Mouse (Mus musculus) forebrain, embryonic 14.5 days (tissue): Measurements from ENCODE around the gene Gm3285. TPM values are rescaled to one million over a fixed set of nuclear protein-coding genes. Genes with fewer than 3 reads are reported as not detected.
A peak's percentile ranks its signal among the peaks of the same experiment; 100 is the strongest.

Experiments
- ATAC-seq: fragments of 200-750 bp; cut with Nextera tagmentation; 2 replicates; pipeline ENCODE4 v1.8.0; 2017; ENCODE audit warnings: mild to moderate bottlenecking, moderate library complexity
- DNase-seq: peaks from one replicate; pipeline ENCODE4 v3.0.0-alpha.2; 2015; ENCODE audit warnings: low spot score
- H3K27ac ChIP-seq: fragments of 300-500 bp; sonication (generic); 2 replicates; pipeline ENCODE4 v1.5.1; 2014; ENCODE audit warnings: low read depth, mild to moderate bottlenecking, control low read depth, low read length, moderate library complexity
- H3K27me3 ChIP-seq: fragments of 300-500 bp; sonication (generic); replicated peaks from 2 replicates; pipeline ENCODE4 v1.6.1; 2014; ENCODE audit warnings: low read length, control low read depth, mixed read lengths; ENCODE audit not compliant: control insufficient read depth, insufficient read depth
- H3K36me3 ChIP-seq: fragments of 300-500 bp; sonication (generic); 2 replicates; pipeline ENCODE4 v1.6.1; 2014; ENCODE audit warnings: low read length, control low read depth; ENCODE audit not compliant: control insufficient read depth, insufficient read depth
- H3K4me1 ChIP-seq: fragments of 300-500 bp; sonication (generic); 2 replicates; pipeline ENCODE4 v1.6.1; 2014; ENCODE audit warnings: antibody characterized with exemption, low read length, control low read depth; ENCODE audit not compliant: control insufficient read depth, insufficient read depth
- H3K4me2 ChIP-seq: fragments of 300-500 bp; sonication (generic); 2 replicates; pipeline ENCODE4 v1.6.1; 2014; ENCODE audit warnings: mild to moderate bottlenecking, control low read depth, low read length
- H3K4me3 ChIP-seq: fragments of 300-500 bp; sonication (generic); 2 replicates; pipeline ENCODE4 v1.5.1; 2014; ENCODE audit warnings: low read depth, low read length, control low read depth
- H3K9ac ChIP-seq: fragments of 300-500 bp; sonication (generic); 2 replicates; pipeline ENCODE4 v1.6.1; 2014; ENCODE audit warnings: mild to moderate bottlenecking, low read length, control low read depth, moderate library complexity
- H3K9me3 ChIP-seq: fragments of 300-500 bp; sonication (generic); replicated peaks from 2 replicates; pipeline ENCODE4 v1.6.1; 2016; ENCODE audit warnings: low read length, control low read depth, mixed read lengths; ENCODE audit not compliant: control insufficient read depth
- WGBS: fragments of 180-500 bp; shearing (Covaris S2); extraction: QIAGEN DNeasy Blood & Tissue Kit; methylation state at CpG from one replicate; pipeline ENCODE4 v1.1.7; 2014; 5-methylcytosine and 5-hydroxymethylcytosine counted together
- polyA plus RNA-seq: library from polyadenylated mRNA; unstranded; fragments of >200 nt; fragmentation: Nextera tagmentation; extraction: Ambion mirVana; gene quantifications from 2 replicates; pipeline ENCODE4 v1.2.1, GENCODE M21; 2014

Gm3285 gene
- polyA plus RNA-seq, 1 experiment from 2014 or later, result not detected

- Histone ChIP-seq H3K9ac (no peak overlapping the region), H3K27ac (no peak overlapping the region), H3K27me3 (no peaks in the 10 kb centered on the region), H3K4me1 (no peaks in the 10 kb centered on the region), H3K4me2 (no peak overlapping the region), H3K36me3 (no peaks in the 10 kb centered on the region), H3K4me3 (no peak overlapping the region), H3K9me3 (peaks cover 5% of the 10 kb centered on the region; the same call in 1 of the 2 replicates)
- DNase-seq (no peak), ATAC-seq (no peak)
- 16% methylated on average over 2 of the region's 2 CpGs for WGBS
Measured at GRCm38 (mm10) chr10:77846961-77847360, 14.8 kb upstream of the Gm3285 start.

GRCm38 (mm10) chr10:77847538-77847937, 14.2 kb upstream of the Gm3285 start:
- Histone ChIP-seq H3K27me3 (no peaks in the 10 kb centered on the region), H3K9me3 (peaks cover 5% of the 10 kb centered on the region; the same call in 1 of the 2 replicates), H3K9ac (no peak overlapping the region), H3K4me3 (no peak overlapping the region), H3K36me3 (no peaks in the 10 kb centered on the region), H3K4me1 (no peaks in the 10 kb centered on the region), H3K27ac (no peak overlapping the region), H3K4me2 (no peak overlapping the region)
- 82% methylated on average over 2 of the region's 2 CpGs for WGBS
- DNase-seq, result no peak
- no peak for ATAC-seq

GRCm38 (mm10) chr10:77852559-77852958, 9.2 kb upstream of the Gm3285 start, which contains the start of gene Gm10318:
Gm10318 (plus strand) TSS chr10:77852859.
- WGBS, result 65% methylated on average over 9 of the region's 9 CpGs
- no peak within 1 kb of the TSS for H3K4me2 ChIP-seq
- no peaks in the 10 kb centered on the region for H3K36me3 ChIP-seq
- H3K9me3 ChIP-seq, result no peaks in the 10 kb centered on the region
- no peaks in the 10 kb centered on the region for H3K27me3 ChIP-seq
- DNase-seq (no peak), ATAC-seq (no peak)
- no peak within 1 kb of the TSS for H3K9ac ChIP-seq
- H3K4me1 ChIP-seq, result no peaks in the 10 kb centered on the region
- no peak within 1 kb of the TSS; the same call in 1 of the 2 replicates for H3K27ac ChIP-seq
- no peak within 1 kb of the TSS for H3K4me3 ChIP-seq

GRCm38 (mm10) chr10:77864067-77864761, 2.4 kb downstream of the Gm3285 start:
- no peaks in the 10 kb centered on the region for H3K9me3 ChIP-seq
- DNase-seq, result peak; percentile 11
- H3K27me3 ChIP-seq, result no peaks in the 10 kb centered on the region
- H3K4me2 ChIP-seq, result peak overlapping the region; percentile 24
- WGBS, result 44% methylated on average over 14 of the region's 14 CpGs
- no peak overlapping the region for H3K9ac ChIP-seq
- H3K27ac ChIP-seq, result no peak overlapping the region
- ATAC-seq, result peak; percentile 55
- no peaks in the 10 kb centered on the region for H3K36me3 ChIP-seq
- H3K4me1 ChIP-seq, result no peaks in the 10 kb centered on the region
- H3K4me3 ChIP-seq, result no peak overlapping the region

- ATAC-seq (no peak), DNase-seq (no peak)
- 34% methylated on average over 11 of the region's 11 CpGs for WGBS
- H3K27ac ChIP-seq, result no peak overlapping the region
- no peaks in the 10 kb centered on the region for H3K36me3 ChIP-seq
- no peaks in the 10 kb centered on the region for H3K9me3 ChIP-seq
- H3K9ac ChIP-seq, result no peak overlapping the region
- no peaks in the 10 kb centered on the region for H3K4me1 ChIP-seq
- H3K4me3 ChIP-seq, result no peak overlapping the region
- H3K27me3 ChIP-seq, result no peaks in the 10 kb centered on the region
- H3K4me2 ChIP-seq, result peak overlapping the region; percentile 24
Measured at GRCm38 (mm10) chr10:77864762-77865143, 3.0 kb downstream of the Gm3285 start.

- 54% methylated on average over 1 of the region's 1 CpGs for WGBS
- ATAC-seq (no peak), DNase-seq (no peak)
- Histone ChIP-seq H3K9me3 (no peaks in the 10 kb centered on the region), H3K9ac (no peak overlapping the region), H3K36me3 (no peaks in the 10 kb centered on the region), H3K27ac (no peak overlapping the region), H3K4me1 (no peaks in the 10 kb centered on the region), H3K4me2 (no peak overlapping the region), H3K27me3 (no peaks in the 10 kb centered on the region), H3K4me3 (no peak overlapping the region)
Measured at GRCm38 (mm10) chr10:77867546-77867945, 5.8 kb downstream of the Gm3285 start.

- no peak for DNase-seq
- no peak overlapping the region for H3K27ac ChIP-seq
- no peaks in the 10 kb centered on the region for H3K36me3 ChIP-seq
- H3K4me3 ChIP-seq, result no peak overlapping the region
- H3K27me3 ChIP-seq, result no peaks in the 10 kb centered on the region
- H3K9me3 ChIP-seq, result no peaks in the 10 kb centered on the region
- H3K4me2 ChIP-seq, result no peak overlapping the region
- no peak overlapping the region for H3K9ac ChIP-seq
- no peak for ATAC-seq
- 88% methylated on average over 7 of the region's 7 CpGs for WGBS
- H3K4me1 ChIP-seq, result no peaks in the 10 kb centered on the region
Measured at GRCm38 (mm10) chr10:77869651-77870050, 7.9 kb downstream of the Gm3285 start.

GRCm38 (mm10) chr10:77878985-77879384, 17.2 kb downstream of the Gm3285 start:
- H3K9ac ChIP-seq, result no peak overlapping the region
- H3K4me1 ChIP-seq, result no peaks in the 10 kb centered on the region
- H3K9me3 ChIP-seq, result no peaks in the 10 kb centered on the region
- no peak overlapping the region for H3K4me2 ChIP-seq
- no peak for ATAC-seq
- 64% methylated on average over 6 of the region's 6 CpGs for WGBS
- no peaks in the 10 kb centered on the region for H3K27me3 ChIP-seq
- no peaks in the 10 kb centered on the region for H3K36me3 ChIP-seq
- no peak for DNase-seq
- no peak overlapping the region for H3K27ac ChIP-seq
- H3K4me3 ChIP-seq, result no peak overlapping the region

- WGBS, result 87% methylated on average over 3 of the region's 3 CpGs
- no peak overlapping the region for H3K9ac ChIP-seq
Measured at GRCm38 (mm10) chr10:77880305-77880704, 18.5 kb downstream of the Gm3285 start.

More at GRCm38 (mm10) chr10:77880305-77880704, 18.5 kb downstream of the Gm3285 start:
- Histone ChIP-seq H3K4me2 (no peak overlapping the region), H3K4me1 (no peaks in the 10 kb centered on the region), H3K36me3 (no peaks in the 10 kb centered on the region), H3K9me3 (no peaks in the 10 kb centered on the region), H3K4me3 (no peak overlapping the region), H3K27me3 (no peaks in the 10 kb centered on the region), H3K27ac (no peak overlapping the region)
- no peak for DNase-seq
- ATAC-seq, result no peak
